Mouse (Mus musculus) thymus, adult 2 months (tissue): ENCODE results near the gene B4galnt2. TPM values are rescaled to one million over a fixed set of nuclear protein-coding genes. Genes with fewer than 3 reads are reported as not detected.

Experiments
- DNase-seq: peaks from one replicate; pipeline ENCODE4 v3.0.0; 2021
- H3K27ac ChIP-seq: fragments of 200-500 bp; 2 replicates; pipeline ENCODE4 v1.5.1; 2012; ENCODE audit warnings: low read length, control low read depth; ENCODE audit not compliant: control insufficient read depth, insufficient read depth
- H3K27me3 ChIP-seq: fragments of 200-500 bp; 2 replicates; pipeline ENCODE4 v1.6.1; 2012; ENCODE audit warnings: mild to moderate bottlenecking, low read length, moderate library complexity, mixed read lengths; ENCODE audit not compliant: control insufficient read depth, insufficient read depth
- H3K36me3 ChIP-seq: fragments of 200-500 bp; 2 replicates; pipeline ENCODE4 v1.6.1; 2012; ENCODE audit warnings: mild to moderate bottlenecking, low read length, moderate library complexity; ENCODE audit not compliant: control insufficient read depth, insufficient read depth
- H3K4me1 ChIP-seq: fragments of 200-500 bp; replicated peaks from 2 replicates; pipeline ENCODE4 v1.6.1; 2012; ENCODE audit warnings: low read length; ENCODE audit not compliant: control insufficient read depth, insufficient read depth
- H3K4me3 ChIP-seq: fragments of 200-500 bp; 2 replicates; pipeline ENCODE4 v1.5.1; 2012; ENCODE audit warnings: mild to moderate bottlenecking, low read length, control low read depth, moderate library complexity; ENCODE audit not compliant: control insufficient read depth, insufficient read depth
- CTCF ChIP-seq: fragments of 200-500 bp; IDR thresholded peaks from 2 replicates; pipeline ENCODE4 v1.5.1; 2012; ENCODE audit warnings: mild to moderate bottlenecking, control low read depth, low read length, moderate library complexity, borderline replicate concordance; ENCODE audit not compliant: control insufficient read depth, poor library complexity, insufficient read depth; ENCODE audit errors: extremely low read depth
- POLR2A ChIP-seq: fragments of 200-500 bp; IDR thresholded peaks from 2 replicates; pipeline ENCODE4 v1.6.1; 2012; ENCODE audit warnings: mild to moderate bottlenecking, low read length, control low read depth, moderate library complexity; ENCODE audit not compliant: control insufficient read depth, poor library complexity, insufficient read depth; ENCODE audit errors: extremely low read depth
- WGBS: fragments of 180-500 bp; shearing (Covaris S2); methylation state at CpG from one replicate; pipeline ENCODE4 v1.1.7; 2018; 5-methylcytosine and 5-hydroxymethylcytosine counted together
- polyA plus RNA-seq: library from polyadenylated mRNA; depleted of rRNA; stranded (reverse); fragments of >200 nt; gene quantifications from 2 replicates; pipeline ENCODE4 v1.2.3, GENCODE M21; 2012; rRNA removed

B4galnt2 gene
- polyA plus RNA-seq, 1 experiment, result not detected

DNA sequence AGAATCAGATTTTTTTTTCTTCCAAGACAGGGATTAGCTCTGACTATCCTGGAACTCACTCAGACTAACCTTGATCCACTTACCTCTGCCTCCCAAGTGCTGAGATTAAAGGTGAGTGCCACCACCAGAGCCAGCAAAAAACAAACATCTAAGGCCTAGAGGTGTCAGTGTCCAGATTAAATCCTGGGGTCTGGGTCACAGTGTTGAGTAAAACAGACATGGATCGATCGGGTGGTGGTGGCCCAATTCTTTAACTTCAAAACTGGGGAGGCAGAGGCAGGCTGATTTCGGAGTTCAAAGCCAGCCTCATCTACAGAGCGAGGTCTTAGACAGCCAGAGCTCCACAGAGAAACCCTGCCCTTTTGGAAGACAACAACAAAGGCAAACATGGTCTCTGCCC is 92.3 kb downstream of the B4galnt2 start:
- Histone ChIP-seq H3K4me1 (peaks cover 12% of the 10 kb centered on the region), H3K4me3 (no peak overlapping the region), H3K27ac (no peak overlapping the region), H3K27me3 (peaks cover 5% of the 10 kb centered on the region; the same call in 1 of the 2 replicates), H3K36me3 (no peaks in the 10 kb centered on the region)
- WGBS, result 97% methylated on average over 4 of the region's 4 CpGs
- TF ChIP-seq POLR2A, result no peak
- no peak for TF ChIP-seq CTCF
- DNase-seq, result no peak

DNA sequence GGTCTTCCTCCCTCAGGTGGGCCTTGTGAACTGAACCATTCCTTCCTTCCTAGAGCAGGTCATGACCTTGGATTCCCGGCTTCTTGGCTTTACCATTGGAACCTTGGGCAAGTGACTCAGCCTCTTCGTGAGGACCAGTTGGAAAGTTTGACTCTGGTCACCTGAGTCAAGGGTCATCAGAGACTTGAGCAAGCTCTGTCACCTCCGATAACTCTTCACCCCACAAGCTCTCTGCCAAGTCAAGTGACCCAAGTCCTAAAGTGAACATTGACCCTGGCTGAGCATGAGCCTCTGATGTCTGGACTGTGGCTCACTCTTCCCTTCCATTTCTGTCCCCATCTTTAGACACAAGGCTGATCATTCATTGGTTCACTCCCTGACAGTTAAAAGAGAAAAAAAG is 93.2 kb downstream of the B4galnt2 start:
- Histone ChIP-seq H3K36me3 (no peaks in the 10 kb centered on the region), H3K27me3 (peaks cover 5% of the 10 kb centered on the region; the same call in 1 of the 2 replicates), H3K4me1 (peaks cover 12% of the 10 kb centered on the region), H3K4me3 (no peak overlapping the region), H3K27ac (no peak overlapping the region)
- 95% methylated on average over 3 of the region's 3 CpGs for WGBS
- no peak for TF ChIP-seq POLR2A
- no peak for TF ChIP-seq CTCF
- no peak for DNase-seq

DNA sequence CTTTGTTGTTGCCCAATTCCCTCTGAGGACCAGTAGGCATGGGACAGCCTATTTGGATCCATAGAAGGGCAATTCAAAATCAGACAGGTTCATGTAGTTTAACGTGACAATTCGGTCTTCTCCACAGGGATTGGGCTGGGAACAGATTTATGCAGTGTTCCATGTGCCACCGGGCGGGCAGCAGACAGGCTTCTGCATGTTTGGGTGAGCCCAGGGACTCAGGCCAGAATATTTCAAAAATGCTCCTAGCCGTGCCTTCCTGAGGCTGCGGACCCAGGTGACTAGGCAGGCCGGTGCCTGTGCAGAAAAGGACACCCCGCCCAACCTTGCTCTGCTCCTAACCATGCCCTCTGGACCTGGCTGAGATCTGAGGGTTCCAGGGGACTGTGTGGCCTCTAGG is 95.6 kb downstream of the B4galnt2 start:
- no peak overlapping the region for H3K4me3 ChIP-seq
- 0 out of 2 replicates have a peak, but pooled peaks cover 3% of the 10 kb centered on the region for H3K4me1 ChIP-seq
- TF ChIP-seq POLR2A, result no peak
- no peak for TF ChIP-seq CTCF
- WGBS, result 97% methylated on average over 8 of the region's 8 CpGs
- DNase-seq, result no peak
- no peaks in the 10 kb centered on the region for H3K27me3 ChIP-seq
- no peaks in the 10 kb centered on the region for H3K36me3 ChIP-seq
- H3K27ac ChIP-seq, result no peak overlapping the region

Other genes with a start within 250 kb of the B4galnt2 start
- 88.9 and 103 TPM in 2 replicates for gene Phb, start 247.9 kb downstream of the B4galnt2 start, polyA plus RNA-seq
- gene Zfp652, start 202.2 kb downstream of the B4galnt2 start, polyA plus RNA-seq, result 34.1 and 38.6 TPM in 2 replicates
- 0.34 and 0.38 TPM in 2 replicates for gene B130006D01Rik, start 191.3 kb downstream of the B4galnt2 start, polyA plus RNA-seq
- gene Phospho1, start 90.4 kb downstream of the B4galnt2 start, polyA plus RNA-seq, result 24.9 and 42.7 TPM in 2 replicates
- 28.6 and 32.5 TPM in 2 replicates for gene Gngt2, start 77.7 kb downstream of the B4galnt2 start, polyA plus RNA-seq
- gene Abi3, start 72.4 kb downstream of the B4galnt2 start, polyA plus RNA-seq, result 606 and 690 TPM in 2 replicates
- gene Igf2bp1, start 91.0 kb upstream of the B4galnt2 start, polyA plus RNA-seq, result 0.01 and 0.13 TPM in 2 replicates
- 0.26 and 0.86 TPM in 2 replicates for gene Gip, start 109.7 kb upstream of the B4galnt2 start, polyA plus RNA-seq
- gene Snf8, start 120.0 kb upstream of the B4galnt2 start, polyA plus RNA-seq, result 28.7 and 30.3 TPM in 2 replicates
- 43.3 and 47.9 TPM in 2 replicates for gene Ube2z, start 150.5 kb upstream of the B4galnt2 start, polyA plus RNA-seq
- 330 and 650 TPM in 2 replicates for gene Atp5g1, start 160.8 kb upstream of the B4galnt2 start, polyA plus RNA-seq
- not detected in 2 replicates for gene Calcoco2, start 197.1 kb upstream of the B4galnt2 start, polyA plus RNA-seq
- 0.17 and 0.28 TPM in 2 replicates for gene Ttll6, start 218.9 kb upstream of the B4galnt2 start, polyA plus RNA-seq